Mouse (Mus musculus): ENCODE measurements around the gene Gpcpd1. TPM values are rescaled to one million over a fixed set of nuclear protein-coding genes. Genes with fewer than 3 reads are reported as not detected.
"Not testable (repeated sequence)": the region's sequence is repeated elsewhere in the genome, so short reads cannot be mapped to it uniquely, and the experiment has no call there.

Gene Gpcpd1
- polyA plus RNA-seq, 1 experiment from 2014 or later, result 28.8 TPM

- Histone ChIP-seq H3K9me3 (no peaks in the 10 kb centered on the region), H3K4me1 (replicated peaks) (no peaks in the 10 kb centered on the region), H3K9ac (no peak overlapping the region), H3K4me3 (replicated peaks) (no peak overlapping the region), H3K36me3 (no peaks in the 10 kb centered on the region), H3K27ac (no peak overlapping the region), H3K4me2 (replicated peaks) (no peak overlapping the region), H3K27me3 (replicated peaks) (no peaks in the 10 kb centered on the region)
- ATAC-seq, result no peak
These were observed 14.2 kb upstream of the Gpcpd1 start for GRCm38 (mm10) chr2:132601777-132602176.

- H3K36me3 ChIP-seq, result no peaks in the 10 kb centered on the region
- H3K9ac ChIP-seq, result no peak overlapping the region
- no peaks in the 10 kb centered on the region for H3K9me3 ChIP-seq
- no peak overlapping the region for H3K27ac ChIP-seq
- no peak for ATAC-seq
- no peaks in the 10 kb centered on the region for H3K27me3 ChIP-seq (replicated peaks)
- 77% methylated on average over 4 of the region's 4 CpGs for WGBS
- no peaks in the 10 kb centered on the region for H3K4me1 ChIP-seq (replicated peaks)
- H3K4me2 ChIP-seq (replicated peaks), result no peak overlapping the region
- no peak overlapping the region for H3K4me3 ChIP-seq (replicated peaks)
These were observed 12.6 kb upstream of the Gpcpd1 start for GRCm38 (mm10) chr2:132600081-132600480.

GRCm38 (mm10) chr2:132599127-132599526, 11.6 kb upstream of the Gpcpd1 start:
- Histone ChIP-seq H3K27me3 (replicated peaks) (no peaks in the 10 kb centered on the region), H3K4me3 (replicated peaks) (no peak overlapping the region), H3K9ac (no peak overlapping the region), H3K4me2 (replicated peaks) (no peak overlapping the region), H3K36me3 (no peaks in the 10 kb centered on the region), H3K4me1 (replicated peaks) (no peaks in the 10 kb centered on the region), H3K27ac (no peak overlapping the region), H3K9me3 (no peaks in the 10 kb centered on the region)
- no peak for ATAC-seq
- WGBS, result 87% methylated on average over 6 of the region's 6 CpGs

GRCm38 (mm10) chr2:132597866-132598480, 10.4 kb upstream of the Gpcpd1 start:
- H3K4me1 ChIP-seq (replicated peaks), result no peaks in the 10 kb centered on the region
- H3K9me3 ChIP-seq, result no peaks in the 10 kb centered on the region
- no peak overlapping the region for H3K27ac ChIP-seq
- no peaks in the 10 kb centered on the region for H3K27me3 ChIP-seq (replicated peaks)
- H3K4me2 ChIP-seq (replicated peaks), result no peak overlapping the region
- WGBS, result 77% methylated on average over 3 of the region's 3 CpGs
- ATAC-seq, result no peak
- no peaks in the 10 kb centered on the region for H3K36me3 ChIP-seq
- H3K9ac ChIP-seq, result no peak overlapping the region
- H3K4me3 ChIP-seq (replicated peaks), result no peak overlapping the region

GRCm38 (mm10) chr2:132597226-132597625, 9.7 kb upstream of the Gpcpd1 start:
- Histone ChIP-seq H3K27me3 (replicated peaks) (no peaks in the 10 kb centered on the region), H3K36me3 (no peaks in the 10 kb centered on the region), H3K4me1 (replicated peaks) (no peaks in the 10 kb centered on the region), H3K9me3 (no peaks in the 10 kb centered on the region), H3K4me2 (replicated peaks) (no peak overlapping the region), H3K4me3 (replicated peaks) (no peak overlapping the region), H3K27ac (no peak overlapping the region), H3K9ac (no peak overlapping the region)
- ATAC-seq, result no peak
- 75% methylated on average over 8 of the region's 8 CpGs for WGBS

- H3K27ac ChIP-seq, result no peak overlapping the region
- H3K27me3 ChIP-seq (replicated peaks), result no peaks in the 10 kb centered on the region
- H3K9me3 ChIP-seq, result no peaks in the 10 kb centered on the region
- H3K9ac ChIP-seq, result no peak overlapping the region
- no peak overlapping the region for H3K4me3 ChIP-seq (replicated peaks)
- H3K4me1 ChIP-seq (replicated peaks), result no peaks in the 10 kb centered on the region
- no peaks in the 10 kb centered on the region for H3K36me3 ChIP-seq
- H3K4me2 ChIP-seq (replicated peaks), result no peak overlapping the region
- no peak for ATAC-seq
- WGBS, result 89% methylated on average over 11 of the region's 11 CpGs
These were observed 8.2 kb upstream of the Gpcpd1 start for GRCm38 (mm10) chr2:132595601-132596235.

GRCm38 (mm10) chr2:132592126-132592525, 4.6 kb upstream of the Gpcpd1 start:
- H3K27ac ChIP-seq, result no peak overlapping the region
- no peak overlapping the region for H3K4me3 ChIP-seq (replicated peaks)
- H3K27me3 ChIP-seq (replicated peaks), result no peaks in the 10 kb centered on the region
- H3K4me1 ChIP-seq (replicated peaks), result no peaks in the 10 kb centered on the region
- no peak overlapping the region for H3K9ac ChIP-seq
- H3K9me3 ChIP-seq, result no peaks in the 10 kb centered on the region
- ATAC-seq, result no peak
- 96% methylated on average over 3 of the region's 3 CpGs for WGBS
- H3K36me3 ChIP-seq, result no peaks in the 10 kb centered on the region
- H3K4me2 ChIP-seq (replicated peaks), result no peak overlapping the region

GRCm38 (mm10) chr2:132591579-132591978, 4.0 kb upstream of the Gpcpd1 start:
- not testable (repeated sequence) for ATAC-seq; H3K9me3 ChIP-seq; H3K4me2 ChIP-seq (replicated peaks); H3K27me3 ChIP-seq (replicated peaks); H3K27ac ChIP-seq; H3K4me3 ChIP-seq (replicated peaks); H3K9ac ChIP-seq; H3K4me1 ChIP-seq (replicated peaks); H3K36me3 ChIP-seq
- 82% methylated on average over 3 of the region's 3 CpGs for WGBS

GRCm38 (mm10) chr2:132589906-132590538, 2.5 kb upstream of the Gpcpd1 start:
- no peak for ATAC-seq
- no peaks in the 10 kb centered on the region for H3K27me3 ChIP-seq (replicated peaks)

GRCm38 (mm10) chr2:132586006-132586405, 1.5 kb downstream of the Gpcpd1 start:
- WGBS, result 57% methylated on average over 3 of the region's 3 CpGs
- no peaks in the 10 kb centered on the region for H3K4me1 ChIP-seq (replicated peaks)
- no peaks in the 10 kb centered on the region for H3K9me3 ChIP-seq
- H3K36me3 ChIP-seq, result no peaks in the 10 kb centered on the region
- no peak for ATAC-seq
- no peak overlapping the region for H3K4me3 ChIP-seq (replicated peaks)
- H3K4me2 ChIP-seq (replicated peaks), result no peak overlapping the region
- H3K9ac ChIP-seq, result no peak overlapping the region
- H3K27ac ChIP-seq, result no peak overlapping the region
- no peaks in the 10 kb centered on the region for H3K27me3 ChIP-seq (replicated peaks)

More at GRCm38 (mm10) chr2:132589906-132590538, 2.5 kb upstream of the Gpcpd1 start:
- H3K9ac ChIP-seq, result no peak overlapping the region
- WGBS, result 61% methylated on average over 6 of the region's 6 CpGs
- H3K36me3 ChIP-seq, result no peaks in the 10 kb centered on the region
- no peak overlapping the region for H3K27ac ChIP-seq
- no peak overlapping the region for H3K4me2 ChIP-seq (replicated peaks)
- H3K4me3 ChIP-seq (replicated peaks), result no peak overlapping the region
- H3K4me1 ChIP-seq (replicated peaks), result no peaks in the 10 kb centered on the region
- H3K9me3 ChIP-seq, result no peaks in the 10 kb centered on the region

- 94% methylated on average over 1 of the region's 1 CpGs for WGBS
- Histone ChIP-seq H3K9ac (no peak overlapping the region), H3K4me3 (replicated peaks) (no peak overlapping the region)
These were observed 3.3 kb downstream of the Gpcpd1 start for GRCm38 (mm10) chr2:132584191-132584590.

GRCm38 (mm10) chr2:132583126-132583525, 4.4 kb downstream of the Gpcpd1 start:
- no peak overlapping the region for H3K4me3 ChIP-seq (replicated peaks)
- WGBS, result 70% methylated on average over 3 of the region's 3 CpGs
- H3K27me3 ChIP-seq (replicated peaks), result no peaks in the 10 kb centered on the region
- H3K4me2 ChIP-seq (replicated peaks), result no peak overlapping the region
- H3K27ac ChIP-seq, result no peak overlapping the region
- no peaks in the 10 kb centered on the region for H3K4me1 ChIP-seq (replicated peaks)
- no peaks in the 10 kb centered on the region for H3K9me3 ChIP-seq
- no peak overlapping the region for H3K9ac ChIP-seq
- ATAC-seq, result no peak
- no peaks in the 10 kb centered on the region for H3K36me3 ChIP-seq

More at GRCm38 (mm10) chr2:132584191-132584590, 3.3 kb downstream of the Gpcpd1 start:
- H3K27ac ChIP-seq, result no peak overlapping the region
- H3K4me1 ChIP-seq (replicated peaks), result no peaks in the 10 kb centered on the region
- no peak for ATAC-seq
- no peaks in the 10 kb centered on the region for H3K27me3 ChIP-seq (replicated peaks)
- no peaks in the 10 kb centered on the region for H3K9me3 ChIP-seq
- no peaks in the 10 kb centered on the region for H3K36me3 ChIP-seq
- H3K4me2 ChIP-seq (replicated peaks), result no peak overlapping the region

GRCm38 (mm10) chr2:132582227-132582626, 5.3 kb downstream of the Gpcpd1 start:
- no peak for ATAC-seq
- no peak overlapping the region for H3K9ac ChIP-seq
- no peaks in the 10 kb centered on the region for H3K27me3 ChIP-seq (replicated peaks)
- H3K27ac ChIP-seq, result no peak overlapping the region
- H3K4me2 ChIP-seq (replicated peaks), result no peak overlapping the region
- no peak overlapping the region for H3K4me3 ChIP-seq (replicated peaks)
- H3K9me3 ChIP-seq, result no peaks in the 10 kb centered on the region
- H3K36me3 ChIP-seq, result no peaks in the 10 kb centered on the region
- H3K4me1 ChIP-seq (replicated peaks), result no peaks in the 10 kb centered on the region
- 49% methylated on average over 4 of the region's 4 CpGs for WGBS
